Mouse (Mus musculus): ENCODE measurements at regions not wholly inside any gene's neighbourhood (a gene's known extent, or its start where the extent isn't known, plus 50 kb on each side); places are given as distances from the start of the nearest gene placed in this dataset.

DNA sequence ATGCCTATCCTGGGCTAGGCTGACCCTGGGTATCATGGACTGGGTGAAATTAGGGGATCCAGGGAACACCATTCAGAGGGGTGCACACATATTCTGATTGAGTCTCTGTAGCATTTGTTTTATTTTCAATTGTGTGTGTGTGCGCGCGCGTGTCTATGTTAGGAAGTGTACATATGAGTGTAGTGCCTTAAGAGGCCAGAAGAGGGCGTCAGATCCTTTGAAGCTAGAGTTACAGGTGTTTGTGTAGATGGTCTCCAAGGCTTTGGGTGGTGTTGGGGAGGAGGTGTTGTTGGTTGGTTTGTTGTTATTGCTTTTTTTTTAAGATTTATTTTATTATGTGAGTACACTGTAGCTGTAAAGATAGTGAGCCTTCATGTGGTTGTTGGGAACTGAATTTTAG is 147.4 kb upstream of the Clint1 start:
- Histone ChIP-seq H3K4me1 (ENCODE audit: insufficient read depth, low read length) (no peaks in the 10 kb centered on the region), H3K9ac (replicated peaks; ENCODE audit: low read length, poor library complexity, severe bottlenecking) (no peak overlapping the region), H3K36me3 (ENCODE audit: insufficient read depth, low read length) (no peaks in the 10 kb centered on the region), H3K27ac (ENCODE audit: low read depth, low read length) (no peak overlapping the region), H3K27me3 (ENCODE audit: insufficient read depth, low read length) (no peaks in the 10 kb centered on the region), H3K4me2 (ENCODE audit: low read depth, low read length, poor library complexity, severe bottlenecking) (no peak overlapping the region), H3K4me3 (ENCODE audit: low read depth, low read length) (no peak overlapping the region), H3K9me3 (ENCODE audit: low read length) (no peaks in the 10 kb centered on the region)
- no peak for ATAC-seq (ENCODE audit: low FRiP score)
- peak; percentile 19; the same call in 1 of the 2 replicates for TF ChIP-seq CTCF (IDR thresholded peaks at IDR 0.05)
- no peak for DNase-seq (ENCODE audit: low spot score)
- 71% methylated on average over 5 of the region's 5 CpGs for WGBS

DNA sequence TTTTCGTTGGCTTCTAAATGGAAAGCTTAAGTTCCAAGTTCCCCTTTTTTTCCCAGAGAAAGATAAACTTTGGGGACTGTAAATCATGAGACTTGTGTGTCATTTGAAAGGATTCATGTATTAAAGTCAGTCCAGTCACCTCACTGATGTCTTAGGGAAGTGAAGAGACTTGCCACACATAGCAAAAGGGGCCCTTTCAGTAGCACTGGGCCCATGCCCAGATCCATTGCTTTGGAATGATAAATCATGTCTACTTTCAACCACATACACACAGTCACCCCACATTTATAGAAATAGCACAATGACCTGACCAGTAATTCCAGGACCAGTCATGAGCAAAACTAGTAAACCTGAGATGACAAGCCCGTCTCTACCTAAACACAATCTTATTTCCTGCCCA is 133.2 kb upstream of the Clint1 start:
- 85% methylated on average over 2 of the region's 2 CpGs for WGBS
- H3K4me2 ChIP-seq (ENCODE audit: low read depth, low read length, poor library complexity, severe bottlenecking) = no peak overlapping the region
- H3K4me3 ChIP-seq (ENCODE audit: low read depth, low read length) = no peak overlapping the region
- ATAC-seq (ENCODE audit: low FRiP score) = no peak
- H3K36me3 ChIP-seq (ENCODE audit: insufficient read depth, low read length) = no peaks in the 10 kb centered on the region
- TF ChIP-seq CTCF (IDR thresholded peaks at IDR 0.05) = no peak
- H3K4me1 ChIP-seq (ENCODE audit: insufficient read depth, low read length) = no peaks in the 10 kb centered on the region
- H3K27ac ChIP-seq (ENCODE audit: low read depth, low read length) = no peak overlapping the region
- H3K9ac ChIP-seq (replicated peaks; ENCODE audit: low read length, poor library complexity, severe bottlenecking) = no peak overlapping the region
- no peaks in the 10 kb centered on the region for H3K27me3 ChIP-seq (ENCODE audit: insufficient read depth, low read length)
- no peak for DNase-seq (ENCODE audit: low spot score)
- no peaks in the 10 kb centered on the region for H3K9me3 ChIP-seq (ENCODE audit: low read length)

DNA sequence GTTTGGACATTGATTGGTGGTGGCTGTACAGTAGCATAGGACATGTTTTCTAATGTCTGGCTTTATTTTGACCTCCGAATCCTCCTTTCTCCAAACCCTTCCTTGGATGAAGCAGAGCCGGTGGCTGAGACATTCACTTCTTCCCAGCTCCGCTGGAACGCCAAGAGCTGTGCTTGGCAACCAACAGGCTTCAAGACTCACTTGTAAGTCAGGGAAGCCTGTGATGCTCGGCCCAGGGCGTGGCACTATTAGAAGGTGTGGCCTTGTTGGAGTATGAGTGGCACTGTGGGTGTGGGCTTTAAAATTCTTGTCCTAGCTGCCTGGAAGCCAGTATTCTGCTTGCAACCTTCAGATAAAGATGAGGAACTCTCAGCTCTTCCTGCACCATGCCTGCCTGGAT is 132.0 kb upstream of the Clint1 start:
- no peaks in the 10 kb centered on the region for H3K36me3 ChIP-seq (ENCODE audit: insufficient read depth, low read length)
- H3K4me3 ChIP-seq (ENCODE audit: low read depth, low read length) = no peak overlapping the region
- no peak overlapping the region for H3K9ac ChIP-seq (replicated peaks; ENCODE audit: low read length, poor library complexity, severe bottlenecking)
- no peak for DNase-seq (ENCODE audit: low spot score)
- no peak overlapping the region for H3K4me2 ChIP-seq (ENCODE audit: low read depth, low read length, poor library complexity, severe bottlenecking)
- H3K4me1 ChIP-seq (ENCODE audit: insufficient read depth, low read length) = no peaks in the 10 kb centered on the region
- no peak for ATAC-seq (ENCODE audit: low FRiP score)
- no peak overlapping the region for H3K27ac ChIP-seq (ENCODE audit: low read depth, low read length)
- H3K27me3 ChIP-seq (ENCODE audit: insufficient read depth, low read length) = no peaks in the 10 kb centered on the region
- no peaks in the 10 kb centered on the region for H3K9me3 ChIP-seq (ENCODE audit: low read length)
- TF ChIP-seq CTCF (IDR thresholded peaks at IDR 0.05) = no peak
- WGBS = 87% methylated on average over 6 of the region's 6 CpGs

DNA sequence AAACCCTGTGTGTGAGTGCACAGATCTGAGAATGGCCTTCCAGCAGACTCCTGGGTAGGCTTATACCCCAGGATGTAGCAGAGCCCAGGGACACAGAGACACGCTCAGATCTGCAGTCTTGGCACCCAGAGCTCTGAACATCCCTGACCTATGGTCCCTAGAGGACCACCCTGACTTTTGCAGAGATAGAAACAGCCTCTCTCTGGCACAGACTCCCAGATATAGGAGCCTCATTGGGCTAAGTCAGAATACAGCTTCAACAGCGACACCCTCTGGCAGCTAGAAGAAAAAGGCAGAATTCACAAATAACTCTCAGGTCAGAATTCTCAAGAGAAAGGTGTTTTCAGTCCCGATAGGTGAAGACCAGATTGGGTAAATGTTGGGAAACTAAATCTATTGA is 115.3 kb upstream of the Clint1 start:
- WGBS = 47% methylated on average over 3 of the region's 3 CpGs
- no peak overlapping the region for H3K9ac ChIP-seq (replicated peaks; ENCODE audit: low read length, poor library complexity, severe bottlenecking)

DNA sequence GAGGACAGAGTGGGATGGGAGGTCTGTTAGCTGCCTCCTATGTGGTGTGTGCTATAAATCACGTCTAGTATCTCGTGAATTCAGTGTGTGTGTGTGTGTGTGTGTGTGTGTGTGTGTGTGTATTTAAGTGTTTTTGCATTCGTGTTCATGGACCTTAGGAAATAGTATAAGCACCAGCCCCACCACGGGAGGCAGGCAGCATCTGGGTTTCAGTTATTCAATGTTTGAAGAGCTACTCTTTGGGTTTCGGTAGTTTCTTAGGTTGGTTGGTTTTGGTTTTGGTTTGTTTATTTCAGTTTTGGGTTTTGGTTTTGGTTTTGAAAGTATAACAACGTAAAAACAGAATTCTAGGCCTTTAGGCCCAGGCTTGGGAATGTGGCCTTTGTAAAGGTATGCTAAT is 113.5 kb upstream of the Clint1 start:
- 91% methylated on average over 6 of the region's 6 CpGs for WGBS
- Histone ChIP-seq H3K27ac (ENCODE audit: low read depth, low read length) (no peak overlapping the region), H3K4me2 (ENCODE audit: low read depth, low read length, poor library complexity, severe bottlenecking) (no peak overlapping the region), H3K4me1 (ENCODE audit: insufficient read depth, low read length) (no peaks in the 10 kb centered on the region), H3K27me3 (ENCODE audit: insufficient read depth, low read length) (no peaks in the 10 kb centered on the region), H3K9me3 (ENCODE audit: low read length) (no peaks in the 10 kb centered on the region), H3K4me3 (ENCODE audit: low read depth, low read length) (no peak overlapping the region), H3K36me3 (ENCODE audit: insufficient read depth, low read length) (no peaks in the 10 kb centered on the region), H3K9ac (replicated peaks; ENCODE audit: low read length, poor library complexity, severe bottlenecking) (no peak overlapping the region)
- TF ChIP-seq CTCF (IDR thresholded peaks at IDR 0.05) = no peak
- DNase-seq (ENCODE audit: low spot score) (no peak), ATAC-seq (ENCODE audit: low FRiP score) (no peak)

More for the DNA sequence above, 115.3 kb upstream of the Clint1 start:
- DNase-seq (ENCODE audit: low spot score) = peak; percentile 66
- TF ChIP-seq CTCF (IDR thresholded peaks at IDR 0.05) = peak; percentile 71
- H3K27me3 ChIP-seq (ENCODE audit: insufficient read depth, low read length) = no peaks in the 10 kb centered on the region
- no peak for ATAC-seq (ENCODE audit: low FRiP score)
- no peak overlapping the region for H3K4me2 ChIP-seq (ENCODE audit: low read depth, low read length, poor library complexity, severe bottlenecking)
- no peaks in the 10 kb centered on the region for H3K9me3 ChIP-seq (ENCODE audit: low read length)
- no peak overlapping the region for H3K27ac ChIP-seq (ENCODE audit: low read depth, low read length)
- H3K4me3 ChIP-seq (ENCODE audit: low read depth, low read length) = no peak overlapping the region
- no peaks in the 10 kb centered on the region for H3K36me3 ChIP-seq (ENCODE audit: insufficient read depth, low read length)
- no peaks in the 10 kb centered on the region for H3K4me1 ChIP-seq (ENCODE audit: insufficient read depth, low read length)

DNA sequence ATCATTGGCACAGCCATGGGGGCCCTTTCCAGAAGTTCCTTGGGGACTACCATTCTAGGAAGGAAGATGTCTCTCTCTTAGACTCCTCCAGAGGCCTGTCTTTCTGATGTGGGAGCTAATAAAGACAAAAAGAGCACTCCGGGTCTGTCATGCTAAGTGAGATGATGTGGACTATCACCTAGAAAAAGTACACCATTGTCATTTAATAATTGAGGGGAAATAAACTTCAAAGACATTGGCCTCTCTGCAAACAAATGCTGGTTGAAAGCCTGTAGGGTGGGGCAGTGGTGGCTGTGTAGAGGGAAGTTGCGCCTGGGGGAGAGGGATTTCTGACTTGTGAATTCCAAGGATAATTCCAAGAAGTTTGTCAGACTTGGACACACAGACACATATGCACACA is 105.9 kb upstream of the Clint1 start:
- 85% methylated on average over 2 of the region's 2 CpGs for WGBS
- Histone ChIP-seq H3K9me3 (ENCODE audit: low read length) (0 out of 2 replicates have a peak, but pooled peaks cover 5% of the 10 kb centered on the region), H3K9ac (replicated peaks; ENCODE audit: low read length, poor library complexity, severe bottlenecking) (no peak overlapping the region), H3K27ac (ENCODE audit: low read depth, low read length) (no peak overlapping the region), H3K4me3 (ENCODE audit: low read depth, low read length) (no peak overlapping the region), H3K4me1 (ENCODE audit: insufficient read depth, low read length) (no peaks in the 10 kb centered on the region), H3K36me3 (ENCODE audit: insufficient read depth, low read length) (no peaks in the 10 kb centered on the region), H3K27me3 (ENCODE audit: insufficient read depth, low read length) (no peaks in the 10 kb centered on the region), H3K4me2 (ENCODE audit: low read depth, low read length, poor library complexity, severe bottlenecking) (no peak overlapping the region)
- TF ChIP-seq CTCF (IDR thresholded peaks at IDR 0.05) = no peak
- no peak for DNase-seq (ENCODE audit: low spot score)
- ATAC-seq (ENCODE audit: low FRiP score) = no peak

Data from midbrain, postnatal 0 days (tissue).